ENCODE assay signal across 22 mouse cellular contexts in the genomic region with DNA sequence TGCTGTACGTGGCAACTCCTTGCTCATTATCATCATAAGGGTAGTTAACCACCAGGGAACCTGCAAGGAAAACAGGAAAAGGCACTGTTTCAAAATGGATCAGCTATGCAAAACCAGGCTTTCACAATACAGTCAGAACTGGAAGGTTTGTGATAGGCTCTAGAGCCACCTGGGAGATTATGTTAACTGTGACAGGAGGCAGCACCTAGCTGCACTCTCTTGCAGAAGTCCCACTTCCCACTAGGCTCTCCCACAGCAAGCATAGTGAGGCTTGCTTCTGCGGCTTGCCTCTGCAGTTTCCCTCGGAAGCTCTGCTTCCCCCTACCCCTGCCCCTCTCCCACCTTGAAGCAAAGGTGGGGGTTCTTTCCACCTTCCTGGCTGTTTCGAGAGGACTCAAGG.
"Had no signal": no experiment of that assay in that cellular context is flagged by ENCODE, and none has a peak within 500 bp of the region (broad histone marks: within the 10 kb centered on the region; RNA-seq: fewer than 3 reads in every experiment).

No protein-coding gene starts in this region.

- H3K4me3 ChIP-seq: heart, embryonic 13.5 days; heart, embryonic 15.5 days; hindbrain, embryonic 13.5 days; hindbrain, embryonic 15.5 days; intestine, embryonic 15.5 days; limb, embryonic 12.5 days; limb, embryonic 15.5 days; liver, embryonic 12.5 days had no signal

- H3K27ac ChIP-seq: heart, embryonic 13.5 days; heart, embryonic 15.5 days; hindbrain, embryonic 13.5 days; hindbrain, embryonic 15.5 days; hindbrain, postnatal 0 days; intestine, embryonic 15.5 days; limb, embryonic 12.5 days; limb, embryonic 15.5 days; liver, embryonic 12.5 days; liver, embryonic 14.5 days had no signal

- H3K4me1 ChIP-seq: hindbrain, embryonic 13.5 days; hindbrain, embryonic 15.5 days; intestine, embryonic 15.5 days; limb, embryonic 15.5 days; liver, embryonic 12.5 days had no signal

- DNase-seq: gastrocnemius, postnatal 14 days; gastrocnemius, postnatal 36 days; heart, adult 18-20 months; heart, postnatal 14 days; heart, postnatal 36 days; kidney, adult 18-20 months; kidney, adult 8-10 months; kidney, postnatal 10 days; kidney, postnatal 25 days; layer of hippocampus, adult 9-11 months; layer of hippocampus, postnatal 36 days; left cerebral cortex, postnatal 4 days had no signal

- H3K9ac ChIP-seq: heart, embryonic 13.5 days; heart, embryonic 15.5 days; hindbrain, embryonic 13.5 days; hindbrain, embryonic 15.5 days; intestine, embryonic 15.5 days; limb, embryonic 12.5 days; limb, embryonic 15.5 days; liver, embryonic 12.5 days; liver, embryonic 14.5 days had no signal

- H3K27me3 ChIP-seq: heart, embryonic 13.5 days; heart, embryonic 15.5 days; hindbrain, embryonic 13.5 days; hindbrain, embryonic 15.5 days; intestine, embryonic 15.5 days; limb, embryonic 12.5 days; limb, embryonic 15.5 days; liver, embryonic 12.5 days had no signal
